Mouse (Mus musculus) embryo, embryonic 11 days (tissue): ENCODE measurements around the gene Swap70.

ENCODE experiments used
- DNase-seq: peaks from one replicate; pipeline ENCODE4 v3.0.0-alpha.2; 2015

The Swap70 gene

GRCm38 (mm10) chr7:110279183-110279582 lies 57.7 kb downstream of the Swap70 start:
- no peak for DNase-seq

DNA sequence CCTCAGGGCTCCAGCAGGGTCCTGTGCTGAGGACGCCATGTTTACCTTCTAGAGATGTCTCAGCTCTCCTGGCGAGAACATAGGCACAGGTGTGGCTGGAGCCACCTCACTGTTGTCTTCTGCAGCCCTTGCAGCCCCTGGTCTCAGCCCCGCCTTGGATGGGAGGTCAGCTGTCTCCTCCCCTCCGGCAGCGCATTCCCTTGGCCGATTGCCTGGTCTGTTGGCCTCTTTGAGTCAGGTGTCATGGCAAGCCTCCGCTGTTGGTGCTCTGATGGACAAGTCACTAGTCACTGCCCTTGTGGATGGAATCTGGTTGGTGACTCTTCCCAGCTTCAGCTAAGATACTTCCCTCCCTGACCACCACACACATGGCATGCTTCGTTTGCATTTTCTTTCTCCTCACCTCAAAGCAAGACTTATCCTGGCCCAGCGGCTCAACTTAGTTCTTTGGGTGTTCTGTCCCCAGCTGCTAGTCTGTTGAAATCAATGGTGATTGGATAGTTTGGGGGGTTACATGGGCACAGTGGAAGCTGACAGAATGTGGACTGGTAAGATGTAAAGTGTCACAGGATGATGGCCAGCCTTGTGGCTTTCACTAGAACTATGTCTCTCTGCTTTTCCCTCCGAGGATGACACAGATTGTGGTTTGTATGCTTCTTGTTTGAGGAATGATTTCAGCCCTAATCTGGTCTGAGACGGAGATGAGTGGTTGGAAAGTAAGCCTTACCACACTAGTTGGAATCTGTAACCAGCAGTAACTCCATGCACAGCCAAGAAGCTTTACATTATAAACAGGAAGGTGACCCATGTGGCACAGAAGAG lies 60.1 kb downstream of the Swap70 start:
- DNase-seq: no peak

- DNase-seq: no peak
Observed at GRCm38 (mm10) chr7:110282797-110283196, 61.3 kb downstream of the Swap70 start.

- DNase-seq: no peak
Observed at GRCm38 (mm10) chr7:110283484-110284275, 62.2 kb downstream of the Swap70 start.

DNA sequence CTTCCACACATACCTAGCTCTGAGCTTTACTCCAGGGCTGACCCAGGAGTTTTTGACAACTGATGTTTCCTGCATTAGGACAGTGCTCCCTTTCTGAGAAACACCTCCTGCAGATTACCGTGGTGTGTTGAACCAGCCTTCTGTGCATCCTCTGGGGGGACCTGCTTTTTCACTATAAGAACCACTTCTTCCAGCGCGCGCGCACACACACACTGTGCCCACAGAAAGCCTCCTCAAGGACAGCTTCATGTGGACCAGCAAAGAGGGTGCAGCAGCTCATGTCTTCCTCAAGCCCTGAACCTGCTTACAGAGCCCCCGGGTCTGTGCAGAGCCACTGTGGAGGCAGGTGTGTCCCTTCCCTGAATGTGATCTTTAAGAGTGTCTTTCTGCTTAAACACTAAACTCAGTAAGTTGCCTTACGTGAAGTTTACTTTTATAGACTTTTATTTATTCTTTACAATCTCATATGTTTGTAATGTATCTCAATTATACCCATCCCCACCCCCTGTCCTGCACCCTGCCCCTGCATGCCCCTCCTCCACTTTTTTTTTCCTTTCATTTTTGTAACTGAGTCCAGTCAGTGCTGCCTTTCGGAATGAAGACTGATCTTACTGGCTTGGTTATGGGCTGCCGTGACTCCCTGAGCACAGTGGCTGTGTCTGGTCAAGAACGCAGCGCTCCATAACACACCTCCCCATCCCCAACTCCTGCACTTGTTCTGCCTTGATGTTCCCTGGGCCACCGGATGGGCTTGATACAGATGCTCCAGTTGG lies 63.8 kb downstream of the Swap70 start:
- DNase-seq: no peak

- no peak for DNase-seq
Observed at GRCm38 (mm10) chr7:110285849-110286151, 64.3 kb downstream of the Swap70 start.

- no peak for DNase-seq
Observed at GRCm38 (mm10) chr7:110286198-110286732, 64.8 kb downstream of the Swap70 start.

GRCm38 (mm10) chr7:110286838-110287475 lies 65.4 kb downstream of the Swap70 start:
- DNase-seq: peak; percentile 86

DNA sequence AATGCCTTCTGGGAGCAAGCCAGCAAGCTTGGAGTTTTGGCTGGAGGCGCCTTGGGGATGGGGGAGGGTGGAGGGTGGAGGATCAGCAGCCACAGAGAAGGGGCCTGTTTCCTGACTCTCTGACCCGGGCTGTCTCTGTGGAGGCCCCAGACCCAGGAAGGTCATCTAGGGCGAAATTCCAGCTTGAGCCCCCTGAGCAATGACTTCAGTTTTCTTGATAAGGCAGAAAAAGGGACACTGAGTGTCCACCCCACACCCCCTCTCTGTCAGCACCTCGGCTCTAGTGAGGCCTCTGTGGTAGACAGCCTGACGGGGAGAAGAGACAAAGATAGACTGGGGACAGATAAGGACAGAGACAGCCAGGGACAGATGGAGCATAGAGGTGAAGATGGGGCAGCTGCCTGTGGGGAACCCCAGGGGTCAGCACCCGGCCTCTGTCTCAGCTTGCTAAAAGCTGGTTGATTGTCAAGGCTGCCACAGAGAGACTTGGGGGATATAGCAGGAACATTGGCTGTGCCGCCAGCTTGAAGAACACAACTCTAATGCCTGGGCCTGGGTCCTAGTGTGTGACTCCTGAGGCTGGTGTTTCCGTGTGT lies 66.1 kb downstream of the Swap70 start:
- no peak for DNase-seq

DNA sequence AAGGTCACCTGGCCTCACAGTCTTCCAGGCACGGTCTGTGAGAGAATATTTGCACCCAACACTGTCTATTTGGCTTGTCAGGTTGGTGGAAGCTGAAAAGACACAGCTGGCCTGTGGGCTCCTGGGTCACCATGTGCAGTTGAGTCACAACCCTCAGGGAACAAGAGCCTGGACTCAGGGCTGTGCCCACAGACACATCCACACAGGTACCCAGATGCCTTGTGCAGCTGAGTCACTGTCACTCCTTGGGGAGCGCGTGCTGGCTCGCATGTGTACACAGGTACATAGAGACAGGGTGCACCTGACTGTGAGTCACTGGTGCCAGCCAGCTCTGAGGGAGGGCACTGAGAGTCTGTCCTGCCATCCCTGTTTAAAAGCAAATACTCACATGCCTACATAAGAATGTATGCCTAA lies 66.7 kb downstream of the Swap70 start:
- DNase-seq: no peak

- DNase-seq: no peak
Observed at GRCm38 (mm10) chr7:110288731-110289191, 67.2 kb downstream of the Swap70 start.

GRCm38 (mm10) chr7:110289647-110290046 lies 68.1 kb downstream of the Swap70 start:
- no peak for DNase-seq

- peak; percentile 86 for DNase-seq
Observed at GRCm38 (mm10) chr7:110296889-110297603, 75.5 kb downstream of the Swap70 start.

DNA sequence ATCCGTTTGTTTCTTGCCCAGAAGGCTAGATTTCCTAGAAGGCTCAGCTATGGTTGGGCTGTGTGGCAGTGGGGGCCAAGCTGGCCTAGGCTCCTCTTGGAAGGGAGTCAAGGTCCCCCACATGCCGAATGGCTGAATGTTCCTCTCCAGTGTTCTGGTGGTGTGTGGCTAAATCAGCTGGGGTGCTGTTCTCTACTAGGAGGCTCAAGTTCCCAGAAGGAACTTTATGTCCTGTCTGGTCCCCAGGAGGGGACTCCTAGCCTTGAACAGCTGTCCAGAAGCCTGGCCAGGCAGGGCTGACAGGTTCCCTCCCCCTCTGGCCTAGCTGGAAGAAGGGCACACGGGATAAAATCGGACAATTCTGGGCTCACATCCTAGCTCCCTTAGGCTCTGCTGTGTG lies 76.1 kb downstream of the Swap70 start:
- no peak for DNase-seq

GRCm38 (mm10) chr7:110298090-110298489 lies 76.6 kb downstream of the Swap70 start:
- DNase-seq: no peak

DNA sequence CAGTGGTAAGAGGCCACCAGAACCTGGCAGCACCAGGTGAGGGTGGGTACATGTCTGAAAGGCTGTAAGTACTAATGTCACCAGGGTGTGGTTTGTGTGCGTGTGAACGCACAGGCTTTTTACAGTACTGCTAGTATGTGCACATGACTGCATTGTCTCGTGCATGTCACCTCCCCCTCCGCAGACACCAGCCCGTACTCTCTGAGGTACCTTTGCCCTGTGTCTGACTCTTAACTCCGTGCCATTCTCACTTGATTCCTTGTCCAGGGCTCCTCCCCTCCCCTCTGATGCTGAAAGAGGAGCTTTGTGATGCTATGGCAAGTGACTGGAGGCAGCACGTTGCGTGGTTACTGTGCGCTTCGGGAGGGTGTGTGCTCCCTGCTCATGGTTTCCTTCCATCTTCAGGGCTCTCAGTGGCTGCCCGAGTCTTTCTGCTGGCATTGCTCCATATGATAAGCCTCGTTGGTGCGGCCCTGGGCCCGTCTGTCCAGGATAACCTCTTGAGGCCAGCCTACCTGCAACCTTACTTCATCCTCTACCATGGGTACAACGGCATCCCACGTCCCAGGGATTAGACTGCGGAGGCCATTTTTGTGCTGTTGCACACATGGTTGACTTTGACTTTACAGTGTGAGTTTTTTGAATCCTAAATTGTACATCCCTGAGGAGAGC lies 77.4 kb downstream of the Swap70 start:
- no peak for DNase-seq

- DNase-seq: no peak
Observed at GRCm38 (mm10) chr7:110302886-110303285, 81.4 kb downstream of the Swap70 start.

GRCm38 (mm10) chr7:110305486-110305885 lies 84.0 kb downstream of the Swap70 start:
- no peak for DNase-seq

- DNase-seq: no peak
Observed at GRCm38 (mm10) chr7:110306281-110306680, 84.8 kb downstream of the Swap70 start.

GRCm38 (mm10) chr7:110307741-110308140 lies 86.2 kb downstream of the Swap70 start:
- no peak for DNase-seq

- DNase-seq: no peak
Observed at GRCm38 (mm10) chr7:110309246-110309645, 87.7 kb downstream of the Swap70 start.
